Mouse (Mus musculus): ENCODE results near the gene Reep1. TPM values are rescaled to one million over a fixed set of nuclear protein-coding genes. Genes with fewer than 3 reads are reported as not detected.

Reep1 gene
- polyA plus RNA-seq, 1 experiment from 2014 or later, result 17.4 TPM

GRCm38 (mm10) chr6:71716434-71716833 lies 9.1 kb downstream of the Reep1 start:
- 92% methylated on average over 5 of the region's 5 CpGs for WGBS

GRCm38 (mm10) chr6:71718322-71718721 lies 11.0 kb downstream of the Reep1 start:
- Histone ChIP-seq H3K27me3 (replicated peaks; ENCODE audit: low read depth, poor library complexity, severe bottlenecking) (no peaks in the 10 kb centered on the region), H3K4me3 (no peak overlapping the region), H3K9me3 (no peaks in the 10 kb centered on the region), H3K27ac (replicated peaks) (no peak overlapping the region), H3K36me3 (replicated peaks) (no peaks in the 10 kb centered on the region), H3K4me1 (no peaks in the 10 kb centered on the region)
- no peak for DNase-seq (ENCODE audit: low spot score)
- WGBS, result 72% methylated on average over 2 of the region's 2 CpGs

More at GRCm38 (mm10) chr6:71716434-71716833, 9.1 kb downstream of the Reep1 start:
- no peaks in the 10 kb centered on the region for H3K9me3 ChIP-seq
- no peaks in the 10 kb centered on the region for H3K4me1 ChIP-seq
- H3K27me3 ChIP-seq (replicated peaks; ENCODE audit: low read depth, poor library complexity, severe bottlenecking), result no peaks in the 10 kb centered on the region
- H3K36me3 ChIP-seq (replicated peaks), result no peaks in the 10 kb centered on the region
- DNase-seq (ENCODE audit: low spot score), result no peak
- H3K4me3 ChIP-seq, result no peak overlapping the region
- H3K27ac ChIP-seq (replicated peaks), result no peak overlapping the region

- WGBS, result 78% methylated on average over 4 of the region's 4 CpGs
- Histone ChIP-seq H3K27ac (replicated peaks) (no peak overlapping the region), H3K27me3 (replicated peaks; ENCODE audit: low read depth, poor library complexity, severe bottlenecking) (no peaks in the 10 kb centered on the region), H3K9me3 (no peaks in the 10 kb centered on the region), H3K4me1 (0 out of 2 replicates have a peak, but pooled peaks cover 2% of the 10 kb centered on the region), H3K36me3 (replicated peaks) (no peaks in the 10 kb centered on the region), H3K4me3 (no peak overlapping the region)
- DNase-seq (ENCODE audit: low spot score), result no peak
Measured at GRCm38 (mm10) chr6:71719302-71719701, 11.9 kb downstream of the Reep1 start.

DNA sequence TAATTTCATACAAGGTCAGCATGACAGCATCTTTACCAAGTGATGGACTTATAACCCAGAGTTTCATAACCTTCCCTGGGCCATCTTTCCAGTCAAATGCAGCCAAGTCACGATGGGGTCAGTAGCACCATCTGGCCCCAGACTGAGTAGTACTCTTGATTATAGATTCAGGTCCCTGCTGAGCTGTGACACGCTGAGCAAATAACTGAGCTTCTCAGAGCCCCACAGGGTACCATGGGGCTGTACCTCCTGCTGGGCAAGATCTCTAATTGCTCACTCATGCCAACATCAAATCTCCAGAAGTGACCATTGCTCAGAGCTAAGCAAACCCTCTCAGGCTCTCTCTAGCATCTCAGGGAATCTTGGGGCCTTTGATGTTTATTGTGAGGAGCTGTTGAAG lies 15.6 kb downstream of the Reep1 start:
- DNase-seq (ENCODE audit: low spot score), result no peak
- Histone ChIP-seq H3K4me1 (0 out of 2 replicates have a peak, but pooled peaks cover 2% of the 10 kb centered on the region), H3K27ac (replicated peaks) (no peak overlapping the region), H3K4me3 (no peak overlapping the region), H3K36me3 (replicated peaks) (no peaks in the 10 kb centered on the region), H3K27me3 (replicated peaks; ENCODE audit: low read depth, poor library complexity, severe bottlenecking) (no peaks in the 10 kb centered on the region), H3K9me3 (no peaks in the 10 kb centered on the region)
- WGBS, result 34% methylated on average over 2 of the region's 2 CpGs

DNA sequence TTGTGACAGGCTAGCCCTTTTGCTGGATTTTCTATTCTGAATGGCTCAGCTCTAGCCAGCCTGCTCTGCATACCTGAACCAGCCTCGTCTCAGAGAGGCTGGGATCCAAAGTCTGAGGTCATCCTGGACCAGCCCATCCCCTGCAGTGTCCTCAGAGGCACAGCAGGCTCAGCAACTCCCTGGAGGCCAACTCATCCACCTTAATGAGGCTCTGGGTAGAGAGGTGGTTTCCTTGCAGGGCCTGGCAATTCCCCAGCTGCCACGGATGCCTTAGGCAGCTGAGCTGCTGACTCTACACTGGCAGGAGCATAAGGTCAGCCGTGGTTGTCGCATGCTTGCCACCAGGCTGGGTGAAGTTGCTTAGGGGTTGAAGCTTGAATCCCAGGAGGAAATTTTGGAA lies 16.2 kb downstream of the Reep1 start:
- 41% methylated on average over 4 of the region's 4 CpGs for WGBS
- H3K36me3 ChIP-seq (replicated peaks), result no peaks in the 10 kb centered on the region
- H3K27me3 ChIP-seq (replicated peaks; ENCODE audit: low read depth, poor library complexity, severe bottlenecking), result no peaks in the 10 kb centered on the region
- DNase-seq (ENCODE audit: low spot score), result no peak
- no peak overlapping the region for H3K4me3 ChIP-seq
- H3K9me3 ChIP-seq, result no peaks in the 10 kb centered on the region
- no peak overlapping the region for H3K27ac ChIP-seq (replicated peaks)
- 0 out of 2 replicates have a peak, but pooled peaks cover 2% of the 10 kb centered on the region for H3K4me1 ChIP-seq

DNA sequence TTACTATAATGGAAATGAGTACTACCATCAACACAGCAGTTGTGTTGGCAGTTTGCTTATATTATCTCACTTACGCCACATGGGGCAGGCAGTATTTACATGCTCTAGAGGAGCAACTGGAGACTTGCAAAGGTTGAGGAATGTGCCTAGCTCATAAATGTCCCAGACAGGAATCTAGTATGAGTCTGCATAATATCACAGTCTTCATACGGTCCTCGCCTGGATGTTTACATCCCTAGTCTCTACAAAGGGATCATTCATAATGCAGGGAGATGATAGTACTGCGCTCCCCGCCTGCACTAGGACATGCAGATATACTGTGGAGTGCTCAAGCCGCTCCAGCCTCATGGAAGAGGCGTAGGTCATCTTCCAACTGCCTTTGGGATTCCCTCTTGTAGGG lies 19.3 kb downstream of the Reep1 start:
- 90% methylated on average over 7 of the region's 7 CpGs for WGBS
- Histone ChIP-seq H3K27ac (replicated peaks) (no peak overlapping the region), H3K4me1 (0 out of 2 replicates have a peak, but pooled peaks cover 2% of the 10 kb centered on the region), H3K9me3 (no peaks in the 10 kb centered on the region), H3K36me3 (replicated peaks) (no peaks in the 10 kb centered on the region), H3K4me3 (no peak overlapping the region), H3K27me3 (replicated peaks; ENCODE audit: low read depth, poor library complexity, severe bottlenecking) (no peaks in the 10 kb centered on the region)
- DNase-seq (ENCODE audit: low spot score), result no peak

- WGBS, result 89% methylated on average over 3 of the region's 3 CpGs
- Histone ChIP-seq H3K27me3 (replicated peaks; ENCODE audit: low read depth, poor library complexity, severe bottlenecking) (no peaks in the 10 kb centered on the region), H3K36me3 (replicated peaks) (no peaks in the 10 kb centered on the region), H3K9me3 (no peaks in the 10 kb centered on the region), H3K4me3 (no peak overlapping the region), H3K27ac (replicated peaks) (no peak overlapping the region), H3K4me1 (0 out of 2 replicates have a peak, but pooled peaks cover 2% of the 10 kb centered on the region)
- no peak for DNase-seq (ENCODE audit: low spot score)
Measured at GRCm38 (mm10) chr6:71728306-71728705, 20.9 kb downstream of the Reep1 start.

DNA sequence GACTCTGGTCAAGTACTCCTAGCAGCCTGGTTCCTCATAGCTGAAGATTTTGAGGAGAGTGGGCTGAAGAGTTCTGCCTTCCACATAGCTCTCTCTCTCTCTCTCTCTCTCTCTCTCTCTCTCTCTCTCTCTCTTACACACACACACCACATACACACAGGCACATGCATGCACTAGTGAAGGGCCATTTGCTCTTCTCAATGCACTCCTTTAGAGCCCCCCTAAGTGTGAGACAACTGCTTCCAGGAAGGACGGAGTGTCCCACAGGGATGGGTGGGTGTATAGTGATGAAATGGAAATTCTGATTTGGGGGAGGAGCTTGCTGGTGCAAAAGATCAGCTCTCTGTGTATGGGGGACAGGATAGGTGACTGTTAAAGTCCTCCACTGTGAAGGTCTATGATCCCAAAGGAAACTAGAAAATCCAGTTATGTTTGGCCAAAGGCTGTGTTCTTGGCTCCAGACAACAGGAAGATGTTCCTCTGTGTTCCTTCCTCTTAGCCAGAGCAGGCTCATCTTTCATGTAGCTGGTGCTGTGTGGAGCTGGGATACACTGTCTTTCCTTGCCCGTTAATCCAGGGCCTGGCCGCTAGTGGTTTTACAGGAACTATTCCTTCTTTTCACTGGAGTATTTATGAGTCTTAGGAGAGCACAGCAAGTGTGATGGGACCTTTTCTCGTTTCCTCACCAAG lies 27.7 kb downstream of the Reep1 start:
- H3K9me3 ChIP-seq, result no peaks in the 10 kb centered on the region
- no peaks in the 10 kb centered on the region for H3K36me3 ChIP-seq (replicated peaks)
- H3K4me1 ChIP-seq, result peaks cover 13% of the 10 kb centered on the region
- H3K27me3 ChIP-seq (replicated peaks; ENCODE audit: low read depth, poor library complexity, severe bottlenecking), result no peaks in the 10 kb centered on the region
- H3K27ac ChIP-seq (replicated peaks), result no peak overlapping the region
- H3K4me3 ChIP-seq, result no peak overlapping the region
- no peak for DNase-seq (ENCODE audit: low spot score)
- WGBS, result 62% methylated on average over 4 of the region's 4 CpGs

DNA sequence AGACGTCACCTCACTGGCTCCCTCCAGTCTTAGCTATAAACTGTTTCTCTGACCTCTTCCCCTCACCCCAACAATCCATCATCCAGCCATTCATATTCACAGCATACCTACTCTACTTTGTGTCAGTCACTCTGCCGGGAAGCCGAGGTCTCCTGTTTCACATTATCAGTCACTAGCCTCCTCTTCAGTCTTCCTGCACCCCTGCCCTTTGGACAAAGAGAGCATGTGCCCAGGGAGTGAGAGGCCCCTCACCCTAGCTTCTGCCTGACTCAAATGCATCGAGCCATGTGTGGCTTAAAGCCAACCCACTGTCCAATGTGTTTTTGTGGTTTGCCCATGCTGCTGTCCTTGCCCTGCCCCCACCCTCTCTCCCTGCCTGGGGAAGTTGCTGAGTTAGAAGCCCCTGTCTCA lies 28.2 kb downstream of the Reep1 start:
- no peaks in the 10 kb centered on the region for H3K9me3 ChIP-seq
- DNase-seq (ENCODE audit: low spot score), result peak; percentile 16
- no peak overlapping the region for H3K4me3 ChIP-seq
- H3K27ac ChIP-seq (replicated peaks), result peak overlapping the region; percentile 65
- no peaks in the 10 kb centered on the region for H3K36me3 ChIP-seq (replicated peaks)
- H3K27me3 ChIP-seq (replicated peaks; ENCODE audit: low read depth, poor library complexity, severe bottlenecking), result no peaks in the 10 kb centered on the region
- peaks cover 13% of the 10 kb centered on the region for H3K4me1 ChIP-seq
- WGBS, result 31% methylated on average over 4 of the region's 4 CpGs

DNA sequence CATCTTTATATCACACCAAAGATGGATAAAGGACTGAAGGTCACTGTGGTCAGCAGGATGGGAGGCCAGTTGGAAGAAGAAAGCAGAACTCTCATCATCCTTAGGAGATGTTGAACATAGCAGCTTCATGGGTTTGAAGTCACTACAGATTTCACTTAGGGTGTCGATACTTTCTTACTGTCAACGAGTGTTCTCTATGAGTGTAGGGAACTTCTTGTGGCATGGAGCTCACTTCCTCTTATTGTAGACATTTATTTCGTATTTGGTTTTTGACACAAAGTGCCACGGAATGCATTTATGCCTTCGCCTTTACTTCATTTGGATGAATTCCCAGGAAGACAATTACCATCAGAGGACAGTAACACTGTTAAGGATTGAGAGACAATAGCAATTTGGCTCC lies 28.7 kb downstream of the Reep1 start:
- no peak for DNase-seq (ENCODE audit: low spot score)
- 92% methylated on average over 5 of the region's 5 CpGs for WGBS
- Histone ChIP-seq H3K27ac (replicated peaks) (peak overlapping the region; percentile 65; the same call in 1 of the 2 replicates), H3K27me3 (replicated peaks; ENCODE audit: low read depth, poor library complexity, severe bottlenecking) (no peaks in the 10 kb centered on the region), H3K36me3 (replicated peaks) (no peaks in the 10 kb centered on the region), H3K4me3 (no peak overlapping the region), H3K9me3 (no peaks in the 10 kb centered on the region), H3K4me1 (peaks cover 13% of the 10 kb centered on the region)

GRCm38 (mm10) chr6:71737202-71737601 lies 29.8 kb downstream of the Reep1 start:
- H3K9me3 ChIP-seq, result no peaks in the 10 kb centered on the region
- no peak overlapping the region for H3K27ac ChIP-seq (replicated peaks)
- no peaks in the 10 kb centered on the region for H3K36me3 ChIP-seq (replicated peaks)
- WGBS, result 87% methylated on average over 8 of the region's 8 CpGs
- peaks cover 13% of the 10 kb centered on the region for H3K4me1 ChIP-seq
- no peak for DNase-seq (ENCODE audit: low spot score)
- H3K27me3 ChIP-seq (replicated peaks; ENCODE audit: low read depth, poor library complexity, severe bottlenecking), result no peaks in the 10 kb centered on the region
- no peak overlapping the region for H3K4me3 ChIP-seq

DNA sequence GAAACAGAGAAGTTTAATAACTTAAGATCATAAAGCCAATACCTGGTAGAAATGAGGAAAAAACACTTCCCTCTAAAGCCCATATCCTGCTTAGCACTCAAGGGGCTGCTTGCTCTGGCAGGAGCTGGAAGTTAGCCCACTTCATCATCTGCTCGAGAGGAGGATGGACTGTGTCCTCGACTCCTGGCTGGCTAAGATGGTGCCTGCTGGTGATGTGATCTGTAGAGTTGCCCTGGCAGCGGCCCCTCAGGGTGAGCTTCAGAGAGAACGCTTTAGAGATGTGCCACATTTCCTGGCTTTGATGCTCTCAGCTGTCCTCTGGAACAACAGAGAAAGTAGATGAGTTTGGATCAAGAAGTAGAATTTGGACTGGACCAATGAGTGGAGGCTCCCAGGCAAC lies 31.2 kb downstream of the Reep1 start:
- no peak for DNase-seq (ENCODE audit: low spot score)
- Histone ChIP-seq H3K36me3 (replicated peaks) (no peaks in the 10 kb centered on the region), H3K27ac (replicated peaks) (no peak overlapping the region), H3K9me3 (no peaks in the 10 kb centered on the region), H3K4me3 (no peak overlapping the region), H3K4me1 (peaks cover 13% of the 10 kb centered on the region), H3K27me3 (replicated peaks; ENCODE audit: low read depth, poor library complexity, severe bottlenecking) (no peaks in the 10 kb centered on the region)
- 84% methylated on average over 4 of the region's 4 CpGs for WGBS

DNA sequence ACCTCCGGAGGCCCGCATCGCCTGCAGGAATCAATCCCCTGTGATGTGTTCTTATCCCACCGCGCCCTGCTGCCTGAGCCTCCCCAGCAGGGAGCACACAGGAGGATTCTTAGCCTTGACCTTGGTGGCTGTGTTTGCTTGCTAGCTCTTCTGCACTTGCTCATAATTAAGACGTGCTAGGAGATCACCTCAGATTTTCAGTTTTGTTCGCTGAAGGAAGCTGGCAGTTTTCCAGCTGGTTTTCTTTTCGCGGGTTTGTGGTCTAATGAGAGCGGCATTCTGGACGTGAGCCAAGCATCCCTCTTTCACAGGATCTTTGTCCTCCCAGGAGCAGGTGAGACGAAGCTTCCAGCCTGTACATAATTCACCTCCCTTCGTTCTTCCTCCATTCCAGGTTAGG lies 33.6 kb downstream of the Reep1 start:
- Histone ChIP-seq H3K4me1 (peaks cover under 1% of the 10 kb centered on the region), H3K4me3 (no peak overlapping the region), H3K27me3 (replicated peaks; ENCODE audit: low read depth, poor library complexity, severe bottlenecking) (no peaks in the 10 kb centered on the region), H3K27ac (replicated peaks) (no peak overlapping the region), H3K9me3 (no peaks in the 10 kb centered on the region), H3K36me3 (replicated peaks) (no peaks in the 10 kb centered on the region)
- 71% methylated on average over 13 of the region's 13 CpGs for WGBS
- DNase-seq (ENCODE audit: low spot score), result no peak

Data from embryonic facial prominence, embryonic 10.5 days (tissue).